Mouse (Mus musculus): ENCODE results near the gene Syn3.

DNA sequence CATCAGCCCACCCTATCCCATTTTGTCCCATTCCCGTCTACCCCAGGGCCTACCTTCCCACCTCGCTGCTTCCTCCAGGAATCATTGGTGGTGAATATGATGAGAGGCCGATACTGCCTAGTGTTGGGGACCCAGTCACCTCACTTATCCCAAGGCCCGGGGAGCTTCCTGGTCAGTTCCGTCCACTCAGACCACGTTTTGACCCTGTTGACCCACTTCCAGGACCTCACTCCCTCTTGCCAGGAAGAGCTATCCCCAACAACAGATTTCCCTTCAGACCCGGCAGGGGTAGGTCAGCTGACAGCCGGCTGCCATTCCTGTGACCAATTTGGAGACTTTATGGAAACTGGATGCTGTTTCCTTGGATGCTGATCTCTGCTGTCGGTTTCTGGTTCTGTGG, 450.9 kb downstream of the Syn3 start:
- TF ChIP-seq HCFC1 (IDR thresholded peaks at IDR 0.05; ENCODE audit: borderline replicate concordance, insufficient read depth, low read length) (no peak), MAFK (IDR thresholded peaks at IDR 0.05; ENCODE audit: insufficient read depth, low read depth, low read length) (no peak), ZC3H11A (IDR thresholded peaks at IDR 0.05; ENCODE audit: borderline replicate concordance, low read depth, low read length) (no peak)
